Mouse (Mus musculus): ENCODE data around the gene Olfr777.
"Not testable (repeated sequence)": the region's sequence is repeated elsewhere in the genome, so short reads cannot be mapped to it uniquely, and the experiment has no call there.

Olfr777 gene

DNA sequence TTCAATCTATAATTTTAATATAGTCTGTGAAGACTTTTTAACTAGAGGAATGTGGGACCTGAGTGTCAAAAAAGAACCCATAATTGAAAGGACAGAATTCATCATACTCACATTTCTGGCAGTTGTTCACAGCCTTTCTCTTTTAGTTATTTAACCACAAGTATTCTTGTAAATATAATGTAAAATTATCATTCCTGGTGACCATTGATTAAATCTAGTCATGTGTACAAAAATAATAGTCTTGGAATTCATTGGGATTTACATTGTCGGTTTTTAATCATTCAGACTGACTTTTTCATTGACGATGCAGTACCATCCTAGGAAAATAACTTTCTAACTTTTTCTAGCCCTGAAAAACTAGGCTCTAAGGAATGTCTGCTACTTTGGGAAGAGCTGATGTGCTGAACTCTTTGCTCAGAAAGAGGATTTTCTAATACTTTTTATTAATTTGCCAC is at the start of gene Olfr777:
Gene Olfr777, minus strand, starts transcription at position 405 of the 455 bp plus-strand sequence.
- DNase-seq (ENCODE audit: low spot score) = no peak

DNA sequence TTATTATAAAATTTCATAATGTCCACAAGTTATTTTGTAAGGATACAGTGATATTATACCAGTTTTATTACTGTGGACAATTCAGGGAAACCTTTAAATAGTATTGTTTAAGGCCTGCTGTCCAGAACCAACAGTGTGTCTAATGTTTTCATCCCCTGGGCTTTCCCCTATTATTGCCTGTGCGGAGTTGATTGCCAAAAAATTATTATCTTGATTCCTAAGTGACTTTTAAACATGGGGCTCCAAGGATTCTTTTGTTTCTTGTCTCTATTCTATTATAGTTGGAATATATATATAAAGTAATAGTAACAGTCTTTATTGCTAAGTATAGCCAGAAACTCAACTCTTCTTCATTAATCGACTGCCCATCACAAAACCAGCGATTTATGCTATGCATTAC is 46.5 kb upstream of the Olfr777 start, which contains the start of gene Olfr780:
Gene Olfr780, plus strand, starts transcription at position 301 of the 400 bp plus-strand sequence.
- DNase-seq (ENCODE audit: low spot score) = no peak

DNA sequence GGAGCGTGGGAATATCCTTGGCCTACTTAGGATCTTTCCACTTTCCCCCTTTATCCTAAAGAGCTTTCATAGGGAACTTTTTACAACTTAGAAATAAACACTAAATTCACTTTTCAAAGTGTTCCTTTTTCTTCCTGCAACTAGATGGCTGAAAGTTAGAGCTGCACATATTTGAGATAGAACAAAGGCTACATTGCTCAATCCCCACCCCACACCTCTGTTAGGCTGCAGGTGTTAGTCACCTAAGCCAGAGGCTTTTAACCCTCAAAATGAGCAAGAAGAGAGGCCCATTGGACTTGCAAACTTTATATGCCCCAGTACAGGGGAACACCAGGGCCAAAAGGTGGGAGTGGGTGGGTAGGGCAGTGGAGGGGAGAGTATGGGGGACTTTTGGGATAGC is 42.2 kb upstream of the Olfr777 start:
- DNase-seq (ENCODE audit: low spot score) = not testable (repeated sequence)

DNA sequence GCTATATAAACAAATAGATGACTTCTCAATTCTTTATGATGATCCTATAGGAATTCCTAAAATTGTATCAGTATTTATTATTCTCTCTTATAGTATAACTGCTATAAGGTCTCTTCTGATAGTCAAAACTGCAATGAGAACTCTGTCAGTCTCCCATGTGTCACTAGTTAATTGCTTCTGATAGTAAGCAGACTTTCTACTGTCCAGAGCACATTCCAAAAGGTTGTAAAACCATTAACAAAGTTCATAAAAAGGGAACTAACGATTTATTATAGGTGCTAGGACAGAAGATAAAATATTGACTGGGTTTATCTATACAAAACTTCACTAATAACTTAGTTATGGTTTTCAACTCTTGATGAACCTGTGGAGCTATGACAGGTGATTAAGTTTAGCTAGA is 41.7 kb upstream of the Olfr777 start:
- not testable (repeated sequence) for DNase-seq (ENCODE audit: low spot score)

DNA sequence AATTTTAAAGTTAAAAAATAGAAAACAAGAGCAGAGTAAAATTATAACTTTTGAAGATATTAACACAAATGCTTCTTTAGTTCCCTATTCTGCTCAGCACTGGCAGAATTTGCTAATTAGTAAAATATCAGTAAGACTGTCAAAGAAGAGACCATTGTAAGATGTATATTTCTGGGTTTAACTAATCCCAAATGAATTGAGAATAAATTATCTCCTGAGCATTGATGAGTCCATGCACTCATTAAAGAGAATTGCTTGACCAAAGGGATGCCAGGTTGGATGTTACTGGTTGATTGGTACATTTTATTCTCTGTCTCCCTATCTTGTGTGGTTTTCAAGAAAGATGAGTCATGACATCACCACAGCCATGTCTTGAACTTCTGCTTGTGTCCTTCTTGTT is 12.5 kb downstream of the Olfr777 start, which contains the start of gene Olfr776:
Gene Olfr776, plus strand, starts transcription at position 301 of the 400 bp plus-strand sequence.
- DNase-seq (ENCODE audit: low spot score) = no peak

DNA sequence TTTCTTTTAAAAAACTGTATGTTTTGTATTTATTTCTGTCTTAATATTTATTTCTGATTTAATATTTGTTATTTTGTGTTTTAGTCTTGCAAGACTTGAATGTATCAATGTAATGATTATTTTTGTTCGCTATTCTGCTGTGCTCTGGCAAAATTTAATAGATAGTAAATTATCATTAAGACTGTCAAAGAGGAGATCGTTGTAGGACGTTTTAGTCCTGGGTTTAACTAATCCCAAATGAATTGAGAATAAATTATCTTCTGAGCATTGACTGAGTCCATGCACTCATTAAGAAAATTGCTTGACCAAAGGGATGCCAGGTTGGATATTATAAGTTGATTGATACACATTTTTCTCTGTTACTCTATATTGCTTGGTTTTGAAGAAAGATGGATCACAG is 23.2 kb downstream of the Olfr777 start, which contains the start of gene Olfr775:
Gene Olfr775, plus strand, starts transcription at position 301 of the 400 bp plus-strand sequence.
- no peak for DNase-seq (ENCODE audit: low spot score)

DNA sequence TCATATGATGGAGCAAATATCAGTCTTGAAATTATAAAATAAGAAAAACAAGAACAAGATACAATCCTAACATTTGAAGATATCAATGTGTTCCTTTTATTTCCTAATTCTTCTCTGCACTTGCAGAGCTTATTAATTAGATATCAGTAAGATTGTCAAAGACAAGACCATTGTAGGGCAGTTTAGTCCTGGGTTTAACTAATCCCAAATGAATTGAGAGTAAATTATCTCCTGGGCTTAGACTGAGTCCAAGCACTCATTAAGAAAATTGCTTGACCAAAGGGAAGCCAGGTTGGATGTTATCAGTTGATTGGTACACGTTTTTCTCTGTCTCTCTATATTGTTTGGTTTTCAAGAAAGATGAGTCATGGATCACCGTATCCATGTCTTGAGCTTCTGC is 35.4 kb downstream of the Olfr777 start, which contains the start of gene Olfr774:
Gene Olfr774, plus strand, starts transcription at position 301 of the 400 bp plus-strand sequence.
- no peak for DNase-seq (ENCODE audit: low spot score)

DNA sequence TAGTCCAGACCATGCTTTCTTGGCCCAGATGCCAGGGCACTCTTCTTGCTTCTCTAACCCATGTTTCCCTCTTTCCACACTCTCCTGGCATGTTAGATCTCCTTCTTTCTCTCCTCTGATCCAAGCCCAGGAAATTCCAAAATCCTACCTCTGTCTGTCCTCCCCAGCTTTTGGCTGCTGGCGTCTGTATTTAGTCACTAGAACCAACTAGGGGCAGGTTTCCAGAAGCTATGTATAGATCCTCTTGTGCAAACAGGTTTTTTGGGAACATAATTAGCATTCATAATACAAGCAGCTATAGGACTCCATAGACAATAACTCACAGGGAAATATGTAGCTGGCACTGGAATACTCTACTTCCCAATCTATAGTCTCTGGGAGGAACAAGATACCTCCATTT is 40.5 kb downstream of the Olfr777 start:
- no peak for DNase-seq (ENCODE audit: low spot score)
